Mouse (Mus musculus): ENCODE measurements around the gene Tas2r139.
A peak's percentile ranks its signal among the peaks of the same experiment; 100 is the strongest.
"Not testable (repeated sequence)": the region's sequence is repeated elsewhere in the genome, so short reads cannot be mapped to it uniquely, and the experiment has no call there.

Tas2r139 gene

DNA sequence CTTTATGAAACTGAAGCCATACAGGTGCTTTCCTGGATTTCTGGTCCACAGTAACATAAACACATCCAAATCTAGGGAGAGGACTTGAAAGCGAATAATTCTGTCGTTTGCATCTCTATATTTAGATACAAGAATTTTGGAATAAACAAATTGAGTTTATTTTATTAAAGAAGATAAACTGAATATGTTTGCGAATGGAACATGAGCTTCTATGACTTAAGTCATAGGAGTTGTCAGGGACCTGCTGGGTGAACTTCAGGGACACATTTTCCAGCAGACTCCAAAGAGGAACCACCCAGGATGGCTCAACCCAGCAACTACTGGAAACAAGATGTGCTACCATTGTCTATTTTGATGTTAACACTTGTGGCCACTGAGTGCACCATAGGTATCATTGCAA is at the start of gene Tas2r139:
TSS of gene Tas2r139 (plus strand) at position 301 of the 400 bp plus-strand sequence.
- DNase-seq (ENCODE audit: low spot score in 2 of 2), result no peak

DNA sequence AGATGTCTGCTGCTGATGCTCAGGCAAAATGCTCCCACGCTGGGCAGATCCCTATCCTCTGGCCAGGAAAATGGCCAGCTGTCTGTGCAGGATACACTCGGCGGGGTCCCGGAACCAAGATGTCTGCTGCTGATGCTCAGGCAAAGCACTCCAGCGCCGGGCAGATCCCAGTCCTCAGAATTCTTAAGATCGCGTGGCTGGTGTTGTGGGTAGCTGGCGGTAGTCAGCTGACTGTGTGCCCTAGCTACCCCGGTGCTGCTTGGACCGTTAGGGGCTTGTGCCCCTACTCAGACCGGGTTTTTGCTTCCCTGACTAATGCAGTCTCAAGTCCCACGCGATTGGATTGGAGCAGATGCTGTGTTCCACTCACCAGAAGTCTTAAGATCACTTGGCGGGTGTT is 10.4 kb downstream of the Tas2r139 start:
- DNase-seq (ENCODE audit: low spot score in 2 of 2), result not testable (repeated sequence)

DNA sequence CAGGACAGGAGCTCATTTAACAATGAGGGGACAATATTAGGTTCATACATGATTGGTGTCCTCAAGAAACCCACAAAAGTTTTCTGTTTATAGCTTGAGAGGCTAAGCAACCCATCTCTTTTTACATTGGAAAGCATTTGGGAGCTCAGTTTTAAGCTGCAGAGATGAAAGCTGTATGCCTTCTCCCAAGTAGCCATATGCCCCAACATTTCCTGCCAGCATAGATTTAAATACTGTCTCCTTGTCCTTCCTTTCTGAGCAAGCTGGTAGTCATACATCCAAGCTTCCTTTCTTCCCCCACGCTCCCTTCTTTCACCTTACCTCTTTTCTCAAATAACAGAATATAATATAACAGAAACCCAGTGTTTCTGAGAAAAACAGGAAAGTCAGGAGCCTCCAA is 41.7 kb downstream of the Tas2r139 start:
- peak in 1 of 2 experiments; percentile 32 for DNase-seq (ENCODE audit: low spot score in 2 of 2)

DNA sequence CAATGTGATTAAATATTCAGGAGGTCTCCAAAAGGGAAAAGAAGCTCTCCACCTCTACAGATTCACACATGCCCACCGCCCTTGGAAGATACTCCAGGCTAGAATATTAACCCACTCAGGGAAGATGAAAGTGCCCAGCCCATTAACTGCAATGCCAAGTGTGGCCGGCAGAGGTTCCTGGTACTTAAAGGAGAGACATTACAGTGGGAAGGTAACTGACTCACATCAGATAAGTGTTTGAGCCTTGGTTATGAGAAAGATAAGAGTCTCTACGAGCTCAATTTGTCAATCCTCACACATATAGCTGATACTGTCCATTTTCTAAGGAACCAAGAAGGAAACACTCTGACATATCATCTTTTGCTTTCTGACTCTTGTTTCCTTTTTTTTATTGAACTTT is 45.5 kb downstream of the Tas2r139 start:
- DNase-seq (ENCODE audit: low spot score in 2 of 2), result no peak

Data from right cerebral cortex, postnatal 36 days (tissue).